Mouse (Mus musculus) thymus, postnatal 0 days (tissue): ENCODE measurements around the gene Fam240a. TPM values are rescaled to one million over a fixed set of nuclear protein-coding genes. Genes with fewer than 3 reads are reported as not detected.

Experiments
- DNase-seq: peaks from one replicate; pipeline ENCODE4 v3.0.0-alpha.2; 2015; ENCODE audit warnings: low spot score
- polyA plus RNA-seq: library from polyadenylated mRNA; unstranded; fragments of >200 nt; fragmentation: Nextera tagmentation; extraction: Ambion mirVana; gene quantifications from 2 replicates; pipeline ENCODE4 v1.2.1, GENCODE M21; 2015

Fam240a gene
- polyA plus RNA-seq, 1 experiment from 2014 or later = 0.82 TPM

DNA sequence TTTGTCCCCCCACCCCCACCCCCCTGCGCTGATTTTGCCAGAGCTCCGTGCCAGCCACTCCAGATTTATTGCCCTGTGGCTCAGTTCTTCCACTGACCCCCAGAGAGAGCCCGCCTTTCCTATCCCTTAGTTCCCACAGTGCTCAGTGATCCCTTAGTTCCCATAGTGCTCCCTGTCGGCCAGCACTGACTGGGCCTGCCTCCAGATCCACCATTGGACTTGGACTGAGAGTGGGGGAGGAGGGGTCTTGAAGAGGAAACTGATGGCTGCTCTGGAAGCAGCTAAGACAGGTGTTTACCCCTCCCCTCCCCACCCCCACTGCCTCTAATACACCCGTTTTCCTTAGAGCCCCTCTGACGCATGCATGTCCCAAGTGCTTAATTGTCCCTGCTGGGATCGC is 20.7 kb downstream of the Fam240a start:
- no peak for DNase-seq

DNA sequence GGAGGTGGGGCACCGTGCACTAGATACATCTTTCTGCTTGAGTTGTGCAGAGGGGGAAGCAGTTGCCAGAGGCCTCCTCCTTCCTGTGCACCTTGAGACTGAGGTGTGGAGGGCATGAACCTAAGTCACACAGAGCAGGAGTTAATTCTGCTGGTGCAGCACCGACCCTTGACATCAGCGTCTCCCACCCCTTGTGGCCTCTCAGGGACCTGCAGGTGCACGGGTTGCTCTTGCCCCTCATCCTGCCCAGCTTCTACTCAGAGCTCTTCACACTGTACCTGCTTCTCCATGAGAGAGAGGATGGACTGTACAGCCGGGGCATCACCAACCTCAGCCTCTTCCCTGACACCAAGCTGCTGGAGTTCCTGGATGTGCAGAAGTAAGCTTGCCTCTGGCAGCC is 21.2 kb downstream of the Fam240a start:
- DNase-seq = peak; percentile 82

DNA sequence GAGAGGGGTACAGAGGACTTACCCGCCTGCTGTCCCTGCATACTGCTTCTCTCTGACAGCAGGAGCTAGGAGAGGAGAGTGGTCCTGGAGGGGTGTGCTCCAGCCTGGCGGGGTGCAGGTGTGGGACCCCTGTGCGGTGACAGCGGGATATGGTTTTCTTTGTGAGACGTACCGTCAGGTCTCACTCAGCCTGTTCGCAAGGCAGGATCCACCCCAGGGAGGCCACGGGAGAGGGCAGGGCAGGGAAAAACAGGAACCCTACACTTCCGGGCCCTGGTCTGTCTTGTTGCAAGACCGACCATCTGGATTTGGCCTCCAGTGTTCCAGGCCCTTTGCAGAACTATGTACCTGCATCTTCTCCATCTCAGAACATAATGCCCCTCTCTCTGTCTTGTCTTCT is 23.2 kb downstream of the Fam240a start:
- DNase-seq = no peak

DNA sequence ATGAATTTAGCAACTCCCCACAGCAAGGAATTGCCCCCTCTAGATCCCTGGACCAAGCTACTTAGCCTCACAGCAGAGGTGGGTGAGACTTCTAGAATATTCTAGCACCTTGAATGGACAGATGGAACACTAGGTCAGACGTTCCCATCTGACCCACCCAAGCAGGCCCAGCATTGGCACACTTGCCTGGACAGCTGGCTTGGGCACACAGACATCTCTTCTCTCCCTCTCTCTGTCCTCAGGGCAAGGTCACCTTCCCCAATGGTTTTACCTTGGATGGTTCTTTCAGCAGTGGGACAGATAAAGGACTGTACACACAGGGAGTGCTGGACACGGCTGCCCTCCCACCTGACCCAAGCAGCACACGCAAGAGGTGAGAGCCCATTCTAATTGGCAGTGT is 24.1 kb downstream of the Fam240a start:
- no peak for DNase-seq

DNA sequence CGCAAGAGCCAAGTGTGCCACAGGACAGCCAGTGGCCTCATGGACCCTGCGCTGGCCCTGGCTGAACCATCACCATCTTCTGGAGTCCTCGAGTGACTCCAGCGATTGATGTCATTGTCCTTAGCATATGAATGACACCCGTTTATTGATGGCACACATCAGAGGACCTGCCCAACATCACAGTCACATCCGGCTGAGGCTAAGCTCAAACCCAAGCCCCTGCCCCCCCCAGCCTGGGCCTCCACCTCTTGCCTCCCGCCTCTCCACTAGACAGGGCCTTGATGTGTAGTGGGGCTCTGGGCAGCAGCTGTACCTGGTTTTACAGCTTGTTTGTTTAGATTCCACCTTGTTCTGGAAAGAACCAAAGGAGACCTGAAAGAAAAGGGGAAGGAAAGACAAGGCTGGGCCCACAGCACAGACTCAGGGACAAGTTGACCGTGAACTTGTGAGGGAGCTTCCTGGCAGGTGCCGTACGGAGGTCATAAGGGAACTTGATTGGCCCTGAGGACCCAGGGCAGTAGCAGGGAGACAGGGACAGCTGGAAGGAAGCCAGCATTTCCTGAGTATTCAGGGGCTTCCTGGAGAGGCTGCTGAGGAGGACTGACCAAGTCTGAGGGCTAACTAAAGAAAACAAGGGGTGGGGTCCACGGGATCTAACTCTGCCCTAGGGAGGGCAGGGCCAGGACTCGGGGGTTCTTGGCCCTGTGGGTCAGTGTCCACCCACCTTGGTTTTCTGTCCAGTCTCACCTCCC is 25.4 kb downstream of the Fam240a start:
- DNase-seq = no peak

DNA sequence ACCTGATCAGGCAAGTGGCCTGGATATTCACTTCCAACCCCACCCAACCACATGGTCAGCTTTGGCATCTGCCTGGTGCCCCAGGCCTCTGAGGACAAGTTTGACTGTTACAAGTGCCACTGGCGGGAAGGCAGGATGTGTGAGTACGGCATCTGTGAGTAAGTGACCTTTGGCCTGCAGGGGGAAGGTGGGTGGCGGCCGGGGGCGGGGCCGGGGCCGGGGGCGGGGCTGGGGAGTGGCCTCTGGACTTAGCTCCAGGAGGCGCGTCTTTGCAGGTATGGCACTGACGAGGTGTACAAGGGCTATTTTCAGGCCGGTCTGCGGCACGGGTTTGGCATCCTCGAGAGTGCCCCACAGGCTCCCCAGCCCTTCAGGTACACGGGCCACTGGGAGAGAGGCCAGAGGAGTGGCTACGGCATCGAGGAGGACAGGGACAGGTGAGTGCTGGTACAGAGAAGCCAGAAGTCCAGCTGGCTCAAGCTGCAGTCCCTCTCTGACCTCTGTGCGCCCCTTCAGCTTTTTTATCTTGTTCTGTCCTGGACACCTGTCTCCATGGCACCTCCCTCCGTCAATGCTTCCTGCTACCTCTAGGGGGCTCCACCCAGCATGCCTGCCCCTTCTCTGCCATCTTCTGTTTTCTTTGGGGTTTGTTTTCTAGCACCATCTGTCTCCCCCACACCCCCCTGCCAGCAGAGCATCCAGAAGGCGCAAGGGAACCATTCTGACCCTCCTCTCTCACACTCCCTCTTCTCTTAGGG is 26.5 kb downstream of the Fam240a start:
- no peak for DNase-seq

- no peak for DNase-seq
Measured at GRCm38 (mm10) chr9:110888935-110889334, 27.7 kb downstream of the Fam240a start.

DNA sequence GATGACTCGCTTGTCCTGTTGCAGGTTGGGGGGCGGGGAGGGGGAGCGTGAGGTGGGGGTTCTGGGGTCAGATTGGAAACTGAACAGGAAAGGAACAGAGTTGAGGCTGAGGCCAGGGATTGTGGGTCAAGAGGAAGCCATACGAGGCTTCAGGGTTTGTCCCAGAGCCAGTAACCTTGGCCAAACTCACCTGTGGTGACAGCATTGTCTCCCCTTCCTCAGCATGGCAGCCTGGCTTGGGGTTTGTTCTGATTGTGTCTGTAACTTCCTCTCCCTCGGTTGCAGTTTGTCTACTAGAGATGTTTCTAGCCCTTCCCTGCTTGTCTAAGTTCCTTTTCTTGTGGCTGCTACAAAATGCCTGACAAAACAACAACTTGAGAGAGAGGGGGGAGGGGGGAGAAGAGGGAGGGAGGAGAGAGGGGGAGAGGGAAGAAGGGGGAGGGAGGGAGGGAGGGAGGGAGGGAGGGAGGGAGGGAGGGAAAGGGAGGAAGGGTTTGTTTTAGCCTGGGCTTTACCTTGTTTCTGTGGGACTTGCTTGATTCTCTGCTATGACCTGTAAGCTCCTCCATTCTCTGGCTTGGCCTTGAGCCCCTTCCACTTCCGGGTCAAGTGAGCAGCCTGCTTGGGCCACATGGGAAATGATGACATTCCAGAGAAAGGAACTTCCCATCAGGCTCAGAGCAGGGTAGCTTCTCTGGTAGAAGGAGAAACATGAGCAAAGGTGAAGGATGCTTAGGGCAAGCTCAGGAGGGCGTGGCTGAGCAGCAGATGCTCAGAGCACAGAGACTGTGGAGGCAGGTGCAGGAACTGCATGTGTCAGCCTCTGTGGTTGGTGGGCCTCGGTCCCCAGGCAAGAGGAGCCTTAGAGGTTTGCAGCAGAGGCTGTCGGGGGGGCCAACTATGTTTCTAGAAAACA is 29.0 kb downstream of the Fam240a start:
- DNase-seq = peak; percentile 75

- DNase-seq = no peak
Measured at GRCm38 (mm10) chr9:110881953-110882352, 34.7 kb downstream of the Fam240a start.

DNA sequence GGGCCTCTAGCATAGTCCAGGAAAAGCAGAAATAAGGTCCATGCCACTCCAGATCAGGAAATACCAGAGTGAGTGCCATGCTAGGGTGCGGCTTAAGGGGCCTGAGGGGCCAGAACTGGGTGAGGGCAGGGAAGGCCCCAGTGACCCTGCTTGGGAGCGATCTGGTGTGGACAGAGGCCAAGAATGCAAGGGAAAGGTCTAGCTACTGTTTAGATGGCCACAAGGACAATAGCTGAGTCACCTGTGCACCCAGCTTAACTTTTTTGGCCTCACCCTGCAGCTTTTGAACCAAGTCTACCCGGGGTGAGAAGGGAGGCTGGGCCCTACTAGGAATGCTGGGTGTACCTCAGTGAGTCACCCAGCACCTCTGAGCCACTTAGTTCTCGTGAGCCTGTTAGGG is 35.9 kb downstream of the Fam240a start:
- no peak for DNase-seq

- DNase-seq = no peak
Measured at GRCm38 (mm10) chr9:110879998-110880561, 36.6 kb downstream of the Fam240a start, which contains the start of gene Tmie. Gene Tmie, minus strand, starts transcription at chr9:110880113.

DNA sequence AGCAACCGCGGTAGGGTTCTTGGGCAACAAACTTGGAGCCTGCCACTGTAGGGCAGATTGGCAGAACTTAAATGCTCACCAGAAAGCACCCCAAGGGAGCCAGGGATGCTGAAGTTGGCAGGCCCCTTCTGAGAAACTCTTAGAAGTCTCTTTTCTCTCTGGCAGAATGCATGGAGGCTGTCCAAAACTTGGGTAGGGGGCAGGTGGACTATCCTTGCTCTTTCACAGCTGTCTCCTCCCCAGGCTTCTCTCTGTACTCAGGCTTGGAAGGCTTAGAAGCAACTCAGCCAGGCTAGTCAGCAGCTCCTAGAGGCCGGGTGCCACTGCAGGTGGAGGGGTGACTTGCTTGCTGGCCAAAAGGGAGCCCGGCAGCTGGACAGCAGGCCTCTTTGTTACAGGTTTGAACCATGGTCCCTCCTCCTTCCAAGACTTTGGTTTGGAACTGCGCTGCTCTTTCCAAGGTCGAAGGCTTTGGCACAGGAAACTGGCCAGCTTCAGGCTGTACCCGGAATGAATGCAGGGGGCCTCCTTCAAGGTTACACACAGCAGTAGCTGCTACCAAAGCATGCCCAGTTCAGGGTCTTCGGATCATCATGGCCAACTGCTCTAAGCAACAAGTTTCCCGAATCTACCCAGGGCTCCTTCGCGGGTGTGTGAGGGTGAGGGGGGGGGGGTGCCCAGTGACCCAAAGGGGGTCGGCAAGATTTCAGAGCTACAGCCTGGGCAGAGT is 37.3 kb downstream of the Fam240a start, which contains the start of gene Als2cl:
TSS of gene Als2cl (plus strand) at position 680 of the 730 bp plus-strand sequence.
- DNase-seq = no peak

GRCm38 (mm10) chr9:110877888-110878287 is 38.8 kb downstream of the Fam240a start:
- DNase-seq = no peak

GRCm38 (mm10) chr9:110877353-110877752 is 39.3 kb downstream of the Fam240a start:
- no peak for DNase-seq

- no peak for DNase-seq
Measured at GRCm38 (mm10) chr9:110875288-110875695, 41.4 kb downstream of the Fam240a start.

DNA sequence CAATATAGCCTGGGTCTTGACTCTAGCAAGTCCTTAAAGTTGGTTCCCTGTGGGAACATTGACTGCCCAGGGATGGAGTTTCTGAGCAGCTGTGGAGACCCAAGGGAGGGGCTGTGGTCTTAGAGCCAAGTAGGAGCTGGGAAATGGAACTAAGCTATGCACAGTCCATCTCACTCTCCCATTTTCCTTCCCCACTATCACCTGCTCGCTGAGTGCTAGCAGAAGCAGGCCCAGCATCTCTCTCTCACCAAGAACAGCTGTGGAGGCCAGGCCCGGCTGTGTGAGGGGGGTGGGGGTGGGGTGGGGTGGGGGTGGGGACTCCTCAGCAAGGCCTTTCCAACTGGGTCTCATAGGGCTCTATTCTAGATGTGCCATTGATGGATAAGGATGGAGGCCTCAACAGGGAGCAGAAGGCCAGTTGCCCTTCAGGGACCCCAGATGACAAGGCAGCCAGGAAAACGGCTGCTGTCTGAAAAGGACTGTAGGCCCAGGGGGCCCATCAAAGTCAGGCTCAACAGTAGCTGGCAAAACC is 41.9 kb downstream of the Fam240a start:
- no peak for DNase-seq

DNA sequence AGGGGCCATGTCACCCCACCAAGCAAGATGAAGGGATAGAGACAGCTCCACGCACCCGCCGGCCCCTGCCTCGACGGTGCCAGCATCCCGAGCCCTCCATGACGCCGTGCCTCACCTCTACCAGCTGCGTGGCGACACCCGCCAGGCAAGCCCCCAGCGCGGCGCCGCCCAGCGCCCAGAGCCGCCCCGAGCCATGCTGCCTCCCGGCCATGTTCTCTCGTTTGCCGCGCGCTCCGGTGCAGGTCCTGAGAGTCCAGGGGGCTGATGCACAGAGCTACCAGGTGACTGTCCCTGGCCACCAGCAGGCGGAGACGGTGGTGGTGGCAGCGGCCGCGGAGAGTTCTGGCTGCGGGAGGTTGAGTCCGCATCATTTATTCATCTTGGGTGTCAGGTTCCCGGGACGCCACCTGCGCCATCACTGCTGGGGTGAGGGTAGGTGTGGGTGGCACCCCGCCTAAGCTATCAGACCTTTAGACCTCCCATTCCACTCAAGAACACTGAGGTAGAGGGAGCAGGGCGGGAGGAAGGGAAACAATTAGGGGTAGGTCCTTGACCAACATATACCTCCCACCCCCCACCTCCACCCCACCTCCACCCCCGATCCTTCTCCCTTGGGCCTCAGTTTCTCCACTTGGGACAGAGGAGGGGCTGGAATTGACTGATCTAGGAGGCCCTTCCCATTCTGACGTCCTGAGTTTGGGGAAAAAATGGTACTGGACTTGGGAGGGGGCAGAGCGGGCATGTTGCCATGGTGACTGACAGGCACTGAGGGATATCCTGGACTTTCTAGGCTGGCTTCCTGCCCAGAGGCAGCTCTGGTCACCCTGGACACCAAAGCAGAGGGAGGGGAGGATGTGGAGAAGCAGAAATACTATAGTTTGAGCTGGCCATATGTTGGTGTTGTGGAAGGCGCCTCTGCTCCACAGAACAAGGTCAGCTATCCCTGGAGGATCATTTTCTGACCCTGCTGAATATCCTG is 42.7 kb downstream of the Fam240a start:
- DNase-seq = no peak

- DNase-seq = peak; percentile 78
Measured at GRCm38 (mm10) chr9:110871030-110871429, 45.6 kb downstream of the Fam240a start.
